Mouse (Mus musculus) hindbrain, embryonic 15.5 days (tissue): ENCODE measurements at regions not wholly inside any gene's neighbourhood (a gene's known extent, or its start where the extent isn't known, plus 50 kb on each side); places are given as distances from the start of the nearest gene placed in this dataset.

Experiments
- ATAC-seq: fragments of 200-750 bp; cut with Nextera tagmentation; 2 replicates; pipeline ENCODE4 v1.8.0; 2017; ENCODE audit warnings: low read depth, moderate number of reproducible peaks, moderate TSS enrichment; ENCODE audit not compliant: low FRiP score
- H3K27ac ChIP-seq: fragments of 300-500 bp; sonication (generic); replicated peaks from 2 replicates; pipeline ENCODE4 v1.5.1; 2015; ENCODE audit warnings: mild to moderate bottlenecking, inconsistent platforms
- H3K27me3 ChIP-seq: fragments of 300-500 bp; sonication (generic); 2 replicates; pipeline ENCODE4 v1.6.1; 2015; ENCODE audit warnings: control low read depth, inconsistent platforms
- H3K36me3 ChIP-seq: fragments of 300-500 bp; sonication (generic); 2 replicates; pipeline ENCODE4 v1.6.1; 2015; ENCODE audit warnings: control low read depth, inconsistent platforms
- H3K4me1 ChIP-seq: fragments of 300-500 bp; sonication (generic); replicated peaks from 2 replicates; pipeline ENCODE4 v1.6.1; 2015; ENCODE audit warnings: control low read depth, inconsistent platforms
- H3K4me2 ChIP-seq: fragments of 300-500 bp; sonication (generic); 2 replicates; pipeline ENCODE4 v1.6.1; 2015; ENCODE audit warnings: moderate library complexity, mild to moderate bottlenecking, inconsistent platforms
- H3K4me3 ChIP-seq: fragments of 300-500 bp; sonication (generic); 2 replicates; pipeline ENCODE4 v1.5.1; 2015; ENCODE audit warnings: mild to moderate bottlenecking, inconsistent platforms
- H3K9ac ChIP-seq: fragments of 300-500 bp; sonication (generic); 2 replicates; pipeline ENCODE4 v1.6.1; 2015; ENCODE audit warnings: inconsistent platforms
- H3K9me3 ChIP-seq: fragments of 300-500 bp; sonication (generic); 2 replicates; pipeline ENCODE4 v1.6.1; 2016; ENCODE audit warnings: control low read depth, inconsistent platforms
- WGBS: fragments of 180-500 bp; shearing (Covaris S2); methylation state at CpG from one replicate; pipeline ENCODE4 v1.1.7; 2015; 5-methylcytosine and 5-hydroxymethylcytosine counted together

- Histone ChIP-seq H3K36me3 (no peaks in the 10 kb centered on the region), H3K4me2 (no peak overlapping the region), H3K9ac (no peak overlapping the region), H3K27ac (no peak overlapping the region), H3K4me1 (no peaks in the 10 kb centered on the region), H3K27me3 (no peaks in the 10 kb centered on the region), H3K4me3 (no peak overlapping the region), H3K9me3 (no peaks in the 10 kb centered on the region)
- no peak for ATAC-seq
- 84% methylated on average over 2 of the region's 2 CpGs for WGBS
These were observed 131.8 kb upstream of the Id2 start for GRCm38 (mm10) chr12:25228708-25229107.

GRCm38 (mm10) chr12:25227736-25228135, 130.8 kb upstream of the Id2 start:
- Histone ChIP-seq H3K4me3 (no peak overlapping the region), H3K36me3 (no peaks in the 10 kb centered on the region), H3K9me3 (no peaks in the 10 kb centered on the region), H3K27me3 (no peaks in the 10 kb centered on the region), H3K27ac (no peak overlapping the region), H3K4me1 (no peaks in the 10 kb centered on the region), H3K9ac (no peak overlapping the region), H3K4me2 (no peak overlapping the region)
- WGBS, result 98% methylated on average over 4 of the region's 4 CpGs
- no peak for ATAC-seq

DNA sequence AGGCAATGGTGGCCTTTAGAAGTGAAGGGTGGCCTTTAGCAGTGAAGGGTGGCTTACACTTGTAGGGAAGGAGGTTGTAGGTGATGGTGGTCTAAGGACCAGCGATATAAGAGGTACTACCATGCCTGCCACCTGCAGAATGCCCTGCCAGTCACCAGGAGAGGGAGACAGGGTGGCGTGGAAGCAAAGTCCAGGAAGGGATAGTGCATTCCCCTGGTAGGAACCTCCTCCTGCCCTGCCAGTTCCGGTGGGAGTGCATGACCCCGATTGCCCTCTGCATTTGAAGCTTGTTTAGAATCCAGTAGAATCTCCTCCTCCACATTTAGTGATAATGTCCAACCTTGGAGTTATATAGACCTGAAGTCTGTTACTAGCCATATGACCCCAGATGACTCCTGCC, 127.7 kb upstream of the Id2 start:
- Histone ChIP-seq H3K36me3 (no peaks in the 10 kb centered on the region), H3K27ac (no peak overlapping the region), H3K9ac (no peak overlapping the region), H3K27me3 (no peaks in the 10 kb centered on the region), H3K9me3 (no peaks in the 10 kb centered on the region), H3K4me3 (no peak overlapping the region), H3K4me1 (no peaks in the 10 kb centered on the region), H3K4me2 (no peak overlapping the region)
- 94% methylated on average over 4 of the region's 4 CpGs for WGBS
- no peak for ATAC-seq

GRCm38 (mm10) chr12:25224201-25224600, 127.3 kb upstream of the Id2 start:
- 79% methylated on average over 2 of the region's 2 CpGs for WGBS
- no peak for ATAC-seq

DNA sequence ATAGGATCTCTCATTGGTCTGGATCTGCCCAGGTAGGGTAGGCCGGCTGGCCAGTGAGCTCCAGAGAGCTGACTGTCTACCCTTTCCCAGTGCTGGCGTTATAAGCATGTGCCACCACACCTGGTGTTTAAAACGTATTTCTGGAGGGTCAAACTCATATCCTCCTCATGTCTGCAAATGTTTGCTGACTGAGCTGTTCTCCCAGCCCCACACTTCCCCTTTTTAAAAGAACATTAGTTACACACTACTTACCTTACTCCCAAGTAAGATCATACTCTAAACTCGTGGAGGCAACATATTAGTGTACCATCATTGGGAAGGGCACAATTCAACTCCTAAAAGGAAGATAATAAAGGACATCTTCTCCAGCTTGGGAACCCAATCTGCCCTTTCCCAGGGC, 126.6 kb upstream of the Id2 start:
- no peak overlapping the region for H3K4me2 ChIP-seq
- H3K36me3 ChIP-seq, result no peaks in the 10 kb centered on the region
- no peak for ATAC-seq
- 94% methylated on average over 4 of the region's 4 CpGs for WGBS
- H3K4me1 ChIP-seq, result no peaks in the 10 kb centered on the region
- H3K9me3 ChIP-seq, result no peaks in the 10 kb centered on the region
- no peaks in the 10 kb centered on the region for H3K27me3 ChIP-seq
- H3K9ac ChIP-seq, result no peak overlapping the region
- H3K4me3 ChIP-seq, result no peak overlapping the region
- H3K27ac ChIP-seq, result no peak overlapping the region

More at GRCm38 (mm10) chr12:25224201-25224600, 127.3 kb upstream of the Id2 start:
- Histone ChIP-seq H3K4me3 (no peak overlapping the region), H3K9me3 (no peaks in the 10 kb centered on the region), H3K4me1 (no peaks in the 10 kb centered on the region), H3K27ac (no peak overlapping the region), H3K4me2 (no peak overlapping the region), H3K27me3 (no peaks in the 10 kb centered on the region), H3K36me3 (no peaks in the 10 kb centered on the region), H3K9ac (no peak overlapping the region)

DNA sequence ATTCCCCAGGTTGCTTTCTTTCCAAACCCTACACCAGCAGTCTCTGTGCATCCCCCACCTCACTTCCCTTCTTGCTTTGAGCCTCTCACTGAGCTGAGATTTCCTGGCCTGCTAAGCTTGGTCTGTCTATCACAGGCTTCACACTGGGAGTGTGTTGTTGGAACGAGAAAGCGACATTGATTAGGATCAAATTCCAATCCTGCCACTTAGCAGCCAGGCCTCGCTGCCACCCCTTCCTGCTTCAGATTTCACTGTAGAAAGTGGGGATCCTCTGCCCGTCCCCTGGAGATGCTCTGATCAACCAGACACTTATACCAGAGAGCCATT, 123.8 kb upstream of the Id2 start:
- Histone ChIP-seq H3K4me2 (no peak overlapping the region), H3K27ac (no peak overlapping the region), H3K9me3 (no peaks in the 10 kb centered on the region), H3K4me3 (no peak overlapping the region), H3K27me3 (no peaks in the 10 kb centered on the region), H3K4me1 (0 out of 2 replicates have a peak, but pooled peaks cover 3% of the 10 kb centered on the region), H3K36me3 (no peaks in the 10 kb centered on the region), H3K9ac (no peak overlapping the region)
- no peak for ATAC-seq
- 34% methylated on average over 4 of the region's 4 CpGs for WGBS

GRCm38 (mm10) chr12:25220096-25220779, 123.3 kb upstream of the Id2 start:
- Histone ChIP-seq H3K4me3 (no peak overlapping the region), H3K4me2 (no peak overlapping the region), H3K27ac (no peak overlapping the region), H3K9ac (no peak overlapping the region), H3K9me3 (no peaks in the 10 kb centered on the region), H3K36me3 (no peaks in the 10 kb centered on the region), H3K27me3 (no peaks in the 10 kb centered on the region), H3K4me1 (0 out of 2 replicates have a peak, but pooled peaks cover 3% of the 10 kb centered on the region)
- ATAC-seq, result no peak
- 73% methylated on average over 9 of the region's 9 CpGs for WGBS

GRCm38 (mm10) chr12:25219546-25219945, 122.6 kb upstream of the Id2 start:
- Histone ChIP-seq H3K9ac (no peak overlapping the region), H3K9me3 (no peaks in the 10 kb centered on the region), H3K4me2 (no peak overlapping the region), H3K27me3 (no peaks in the 10 kb centered on the region), H3K27ac (no peak overlapping the region), H3K4me3 (no peak overlapping the region), H3K4me1 (0 out of 2 replicates have a peak, but pooled peaks cover 3% of the 10 kb centered on the region), H3K36me3 (no peaks in the 10 kb centered on the region)
- WGBS, result 80% methylated on average over 10 of the region's 10 CpGs
- ATAC-seq, result no peak

DNA sequence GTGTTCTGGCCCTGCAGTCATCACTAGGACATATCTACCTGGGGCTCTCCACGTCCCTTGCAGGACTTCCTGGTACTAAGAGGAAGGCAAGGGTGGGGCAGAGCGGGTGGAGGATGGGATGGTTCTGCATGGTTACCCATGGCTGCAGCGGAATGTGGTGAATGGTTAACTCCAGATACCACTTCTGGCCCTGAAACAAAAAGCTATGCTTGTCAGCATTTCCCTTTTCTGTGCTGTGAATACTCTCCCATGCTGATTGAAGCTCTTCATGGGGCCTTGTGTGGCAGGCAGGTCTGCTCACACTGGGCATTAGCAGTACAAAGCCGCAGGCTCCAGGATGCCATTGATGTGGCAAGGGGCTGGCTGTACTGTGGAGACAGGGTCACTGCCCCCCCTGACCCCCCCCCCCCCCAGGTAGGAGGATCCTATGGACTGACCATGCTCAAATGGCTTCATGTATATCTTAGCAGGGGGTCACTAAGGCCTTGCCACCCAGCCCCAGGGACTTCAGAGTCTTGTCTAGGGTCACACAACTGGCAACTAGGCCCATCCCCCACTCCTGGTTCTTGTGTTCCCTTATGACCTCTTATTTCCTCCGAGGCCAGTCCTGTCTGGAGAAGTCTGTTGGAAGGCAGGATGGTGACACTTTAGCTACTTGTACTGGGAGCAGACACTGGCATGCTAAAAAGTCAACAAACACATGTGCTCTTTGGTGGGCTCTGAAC, 120.0 kb upstream of the Id2 start:
- H3K4me3 ChIP-seq, result no peak overlapping the region
- H3K9ac ChIP-seq, result no peak overlapping the region
- H3K9me3 ChIP-seq, result no peaks in the 10 kb centered on the region
- H3K27me3 ChIP-seq, result no peaks in the 10 kb centered on the region
- 0 out of 2 replicates have a peak, but pooled peaks cover 3% of the 10 kb centered on the region for H3K4me1 ChIP-seq
- no peaks in the 10 kb centered on the region for H3K36me3 ChIP-seq
- no peak overlapping the region for H3K27ac ChIP-seq
- ATAC-seq, result no peak
- H3K4me2 ChIP-seq, result no peak overlapping the region
- WGBS, result 22% methylated on average over 5 of the region's 5 CpGs

DNA sequence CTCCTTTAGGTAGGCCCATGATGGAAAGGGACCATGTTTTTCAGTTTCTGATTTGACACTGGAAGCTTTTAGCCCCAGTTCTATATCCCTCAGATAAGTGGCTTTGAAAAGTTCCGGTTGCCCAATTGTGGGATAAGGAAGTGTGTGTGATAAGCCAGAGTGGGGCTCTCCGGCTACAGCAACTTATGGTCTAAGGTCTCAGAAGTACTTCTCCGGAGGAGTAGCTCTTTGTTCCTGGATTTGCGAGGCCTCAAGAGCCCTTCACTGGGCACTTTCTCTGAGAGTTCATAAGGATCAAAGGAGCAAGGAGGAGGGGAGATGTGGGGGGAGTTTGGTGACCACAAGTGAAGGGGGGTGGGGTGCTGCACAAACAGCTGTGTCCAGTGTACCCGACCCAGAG, 118.3 kb upstream of the Id2 start:
- 73% methylated on average over 5 of the region's 5 CpGs for WGBS
- Histone ChIP-seq H3K27ac (no peak overlapping the region), H3K4me3 (no peak overlapping the region), H3K36me3 (no peaks in the 10 kb centered on the region), H3K9ac (no peak overlapping the region), H3K4me1 (0 out of 2 replicates have a peak, but pooled peaks cover 3% of the 10 kb centered on the region), H3K27me3 (no peaks in the 10 kb centered on the region), H3K9me3 (no peaks in the 10 kb centered on the region), H3K4me2 (no peak overlapping the region)
- ATAC-seq, result no peak

DNA sequence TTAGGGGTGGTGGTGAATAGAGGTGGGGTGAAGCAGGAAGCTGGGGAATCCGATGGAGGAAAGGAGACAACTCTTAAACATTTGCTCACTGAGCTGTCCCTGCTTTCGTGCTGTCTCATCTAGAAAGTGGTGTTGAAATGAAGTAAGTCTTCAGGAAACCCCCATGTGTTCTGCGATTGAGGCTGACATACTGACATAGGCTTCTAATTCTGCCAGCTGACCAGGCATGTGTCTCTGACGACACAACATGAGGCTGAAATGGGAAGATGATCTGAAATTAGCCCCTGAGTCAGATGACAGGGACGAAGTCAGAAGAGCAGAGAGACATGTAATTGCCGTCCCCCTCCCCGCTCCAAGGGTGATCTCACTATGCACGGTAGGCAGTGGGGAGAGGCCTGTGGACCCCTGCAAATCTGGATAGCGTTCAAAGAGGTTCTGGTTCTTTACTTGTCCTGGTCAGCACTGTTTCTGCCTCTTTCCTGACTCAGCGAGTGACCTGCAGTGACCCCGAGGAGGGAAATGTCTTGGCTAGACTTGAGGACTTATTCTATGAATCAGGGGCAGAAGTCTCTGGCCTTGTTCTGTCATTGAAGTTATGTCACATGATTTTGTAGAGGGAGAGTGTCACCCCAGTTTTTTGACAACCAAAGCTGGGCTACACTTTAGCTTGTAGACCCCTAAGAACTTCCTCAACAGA, 117.0 kb upstream of the Id2 start:
- no peaks in the 10 kb centered on the region for H3K9me3 ChIP-seq
- no peaks in the 10 kb centered on the region for H3K36me3 ChIP-seq
- H3K9ac ChIP-seq, result no peak overlapping the region
- no peak overlapping the region for H3K4me3 ChIP-seq
- H3K4me1 ChIP-seq, result 0 out of 2 replicates have a peak, but pooled peaks cover 3% of the 10 kb centered on the region
- whole genome bisulfite sequencing, result 86% methylated on average over 11 of the region's 11 CpGs
- no peaks in the 10 kb centered on the region for H3K27me3 ChIP-seq
- no peak overlapping the region for H3K27ac ChIP-seq
- ATAC-seq, result no peak
- no peak overlapping the region for H3K4me2 ChIP-seq

DNA sequence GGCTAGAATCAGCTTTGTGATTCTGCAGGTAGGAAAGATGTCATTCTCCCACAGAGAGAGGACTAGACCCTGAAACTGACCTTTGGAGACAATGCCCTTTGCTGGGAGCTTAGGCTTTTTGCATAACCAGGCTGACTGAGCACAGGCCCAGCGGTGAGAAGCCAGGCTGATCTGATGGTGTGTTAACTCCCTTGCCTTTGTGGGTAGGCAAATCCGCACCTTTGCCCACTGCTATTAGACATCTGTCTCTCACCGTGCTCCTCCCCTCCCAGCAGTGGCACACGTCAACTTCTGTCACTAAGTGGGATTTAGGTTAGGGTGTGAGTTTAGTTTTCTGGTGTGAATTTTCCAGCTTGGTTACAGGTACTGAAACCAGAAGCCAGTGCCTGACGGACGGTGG, 114.4 kb upstream of the Id2 start:
- H3K4me1 ChIP-seq, result no peaks in the 10 kb centered on the region
- no peaks in the 10 kb centered on the region for H3K27me3 ChIP-seq
- H3K4me2 ChIP-seq, result no peak overlapping the region
- no peaks in the 10 kb centered on the region for H3K36me3 ChIP-seq
- 88% methylated on average over 6 of the region's 6 CpGs for WGBS
- no peak overlapping the region for H3K27ac ChIP-seq
- no peak overlapping the region for H3K9ac ChIP-seq
- no peaks in the 10 kb centered on the region for H3K9me3 ChIP-seq
- ATAC-seq, result no peak
- no peak overlapping the region for H3K4me3 ChIP-seq
